Mouse (Mus musculus) spleen, adult 2 months (tissue): ENCODE data around the gene Evi5l.

Source experiments
- CTCF ChIP-seq: fragments of 200-500 bp; IDR thresholded peaks from 2 replicates; pipeline ENCODE4 v1.5.1; 2011; ENCODE audit warnings: mild to moderate bottlenecking, inconsistent platforms; ENCODE audit not compliant: insufficient read depth, insufficient read length, insufficient replicate concordance; ENCODE audit errors: extremely low read depth
- POLR2A ChIP-seq: fragments of 200-500 bp; IDR thresholded peaks from 2 replicates; pipeline ENCODE4 v1.6.1; 2011; ENCODE audit warnings: low read depth, low read length, inconsistent platforms

DNA sequence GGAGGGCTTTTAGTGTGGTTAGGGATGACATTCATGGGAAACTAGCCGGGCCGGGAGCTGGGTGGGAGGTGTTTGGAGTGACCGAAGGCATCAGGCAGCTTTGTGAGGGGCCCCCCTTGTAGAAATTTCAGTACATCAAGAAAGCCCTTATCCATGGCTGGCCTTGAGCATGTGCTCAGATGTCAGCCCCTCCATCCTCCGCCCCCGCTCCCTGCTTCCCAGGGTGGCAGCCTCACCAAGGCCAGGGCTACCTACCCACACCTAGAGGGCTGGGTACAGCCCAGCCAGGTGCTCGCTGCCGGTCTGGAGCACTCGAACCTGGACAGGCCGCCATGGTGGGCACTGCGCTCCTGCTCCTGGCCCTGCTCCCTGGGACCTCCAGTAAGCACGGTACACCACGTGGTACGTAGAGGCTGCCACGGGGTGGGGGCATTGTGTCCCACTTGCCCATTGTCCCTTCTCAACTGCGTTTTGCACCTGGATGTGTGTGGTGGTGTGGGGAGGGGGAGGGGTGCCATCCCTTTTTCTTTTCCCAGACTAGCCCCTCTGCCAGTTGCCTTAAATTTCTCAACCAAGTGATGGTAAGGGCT, 81.7 kb downstream of the Evi5l start, which contains the start of gene Tgfbr3l:
- no peak for TF ChIP-seq POLR2A
- TF ChIP-seq CTCF = no peak
